Mouse (Mus musculus) stomach, embryonic 16.5 days (tissue): ENCODE results near the gene Gm28539. TPM values are rescaled to one million over a fixed set of nuclear protein-coding genes. Genes with fewer than 3 reads are reported as not detected.

Experiments used
- ATAC-seq: fragments of 200-750 bp; cut with Nextera tagmentation; 2 replicates; pipeline ENCODE4 v1.8.0; 2017; ENCODE audit warnings: moderate number of reproducible peaks, moderate TSS enrichment; ENCODE audit not compliant: insufficient read depth, low FRiP score
- H3K27ac ChIP-seq: fragments of 300-500 bp; sonication (generic); 2 replicates; pipeline ENCODE4 v1.5.1; 2014; ENCODE audit warnings: low read length
- H3K27me3 ChIP-seq: fragments of 300-500 bp; sonication (generic); 2 replicates; pipeline ENCODE4 v1.6.1; 2014; ENCODE audit warnings: low read length, control low read depth, mixed read lengths; ENCODE audit not compliant: control insufficient read depth, insufficient read depth
- H3K36me3 ChIP-seq: fragments of 300-500 bp; sonication (generic); 2 replicates; pipeline ENCODE4 v1.6.1; 2014; ENCODE audit warnings: low read length; ENCODE audit not compliant: control insufficient read depth, insufficient read depth
- H3K4me1 ChIP-seq: fragments of 300-500 bp; sonication (generic); 2 replicates; pipeline ENCODE4 v1.6.1; 2014; ENCODE audit warnings: low read length, control low read depth, mixed read lengths; ENCODE audit not compliant: control insufficient read depth, insufficient read depth
- H3K4me2 ChIP-seq: fragments of 300-500 bp; sonication (generic); 2 replicates; pipeline ENCODE4 v1.6.1; 2014; ENCODE audit warnings: low read depth, low read length, mixed read lengths
- H3K4me3 ChIP-seq: fragments of 300-500 bp; sonication (generic); replicated peaks from 2 replicates; pipeline ENCODE4 v1.5.1; 2014; ENCODE audit warnings: mild to moderate bottlenecking, low read length
- H3K9ac ChIP-seq: fragments of 300-500 bp; sonication (generic); 2 replicates; pipeline ENCODE4 v1.6.1; 2014; ENCODE audit warnings: low read length
- H3K9me3 ChIP-seq: fragments of 300-500 bp; sonication (generic); replicated peaks from 2 replicates; pipeline ENCODE4 v1.6.1; 2016; ENCODE audit warnings: low read length, control low read depth; ENCODE audit not compliant: control insufficient read depth
- WGBS: fragments of 180-500 bp; shearing (Covaris S2); extraction: QIAGEN DNeasy Blood & Tissue Kit; methylation state at CpG from one replicate; pipeline ENCODE4 v1.1.7; 2014; 5-methylcytosine and 5-hydroxymethylcytosine counted together
- polyA plus RNA-seq: library from polyadenylated mRNA; unstranded; fragments of >200 nt; fragmentation: Nextera tagmentation; extraction: Ambion mirVana; gene quantifications from 2 replicates; pipeline ENCODE4 v1.2.1, GENCODE M21; 2015

Gene Gm28539
- not detected in 2 replicates for polyA plus RNA-seq

GRCm38 (mm10) chr16:18836468-18837208 is at the start of gene Gm28539, which contains the start of gene 2510002D24Rik:
Gm28539 (plus strand) TSS chr16:18836584.
2510002D24Rik (plus strand) TSS chr16:18836578.
- H3K9me3 ChIP-seq = no peaks in the 10 kb centered on the region
- H3K27ac ChIP-seq = peak within 1 kb of the TSS; percentile 72
- H3K36me3 ChIP-seq = 0 out of 2 replicates have a peak, but pooled peaks cover 2% of the 10 kb centered on the region
- ATAC-seq = peak; percentile 97
- peaks cover 4% of the 10 kb centered on the region; the same call in 1 of the 2 replicates for H3K4me1 ChIP-seq
- H3K4me2 ChIP-seq = peak within 1 kb of the TSS; percentile 64
- no peaks in the 10 kb centered on the region for H3K27me3 ChIP-seq
- peak within 1 kb of the TSS; percentile 85 for H3K9ac ChIP-seq
- WGBS = under 1% methylated on average over 46 of the region's 46 CpGs
- peak within 1 kb of the TSS; percentile 71 for H3K4me3 ChIP-seq

GRCm38 (mm10) chr16:18786652-18787051 is 49.7 kb upstream of the Gm28539 start:
- Histone ChIP-seq H3K27me3 (no peaks in the 10 kb centered on the region), H3K36me3 (peaks cover 11% of the 10 kb centered on the region; the same call in 1 of the 2 replicates), H3K9me3 (no peaks in the 10 kb centered on the region), H3K9ac (no peak overlapping the region), H3K4me3 (no peak overlapping the region), H3K4me2 (no peak overlapping the region), H3K4me1 (no peaks in the 10 kb centered on the region), H3K27ac (no peak overlapping the region)
- 92% methylated on average over 10 of the region's 10 CpGs for WGBS
- ATAC-seq = no peak

GRCm38 (mm10) chr16:18788627-18789406 is 47.6 kb upstream of the Gm28539 start:
- Histone ChIP-seq H3K4me2 (no peak overlapping the region), H3K9me3 (no peaks in the 10 kb centered on the region), H3K27ac (no peak overlapping the region), H3K9ac (no peak overlapping the region), H3K4me3 (no peak overlapping the region), H3K27me3 (no peaks in the 10 kb centered on the region), H3K4me1 (no peaks in the 10 kb centered on the region), H3K36me3 (peaks cover 11% of the 10 kb centered on the region; the same call in 1 of the 2 replicates)
- ATAC-seq = no peak
- WGBS = 85% methylated on average over 10 of the region's 10 CpGs

GRCm38 (mm10) chr16:18795223-18795899 is 41.0 kb upstream of the Gm28539 start:
- ATAC-seq = no peak
- Histone ChIP-seq H3K4me2 (no peak overlapping the region), H3K4me1 (no peaks in the 10 kb centered on the region), H3K4me3 (no peak overlapping the region), H3K9me3 (no peaks in the 10 kb centered on the region), H3K27me3 (no peaks in the 10 kb centered on the region), H3K36me3 (peaks cover 6% of the 10 kb centered on the region; the same call in 1 of the 2 replicates), H3K9ac (no peak overlapping the region), H3K27ac (no peak overlapping the region)
- WGBS = 93% methylated on average over 11 of the region's 11 CpGs

GRCm38 (mm10) chr16:18796645-18797044 is 39.7 kb upstream of the Gm28539 start:
- no peak for ATAC-seq

GRCm38 (mm10) chr16:18798151-18798550 is 38.2 kb upstream of the Gm28539 start:
- Histone ChIP-seq H3K9ac (no peak overlapping the region), H3K27ac (no peak overlapping the region), H3K9me3 (no peaks in the 10 kb centered on the region), H3K4me2 (no peak overlapping the region), H3K4me1 (no peaks in the 10 kb centered on the region), H3K4me3 (no peak overlapping the region), H3K36me3 (peaks cover 6% of the 10 kb centered on the region; the same call in 1 of the 2 replicates), H3K27me3 (no peaks in the 10 kb centered on the region)
- 90% methylated on average over 5 of the region's 5 CpGs for WGBS
- ATAC-seq = no peak

More at GRCm38 (mm10) chr16:18796645-18797044, 39.7 kb upstream of the Gm28539 start:
- Histone ChIP-seq H3K4me2 (no peak overlapping the region), H3K4me1 (no peaks in the 10 kb centered on the region), H3K36me3 (peaks cover 6% of the 10 kb centered on the region; the same call in 1 of the 2 replicates), H3K4me3 (no peak overlapping the region), H3K27me3 (no peaks in the 10 kb centered on the region), H3K9me3 (no peaks in the 10 kb centered on the region), H3K27ac (no peak overlapping the region), H3K9ac (no peak overlapping the region)
- 88% methylated on average over 7 of the region's 7 CpGs for WGBS

- H3K4me1 ChIP-seq = no peaks in the 10 kb centered on the region
- no peak overlapping the region for H3K4me3 ChIP-seq
- no peak overlapping the region for H3K9ac ChIP-seq
- no peak overlapping the region for H3K27ac ChIP-seq
- no peaks in the 10 kb centered on the region for H3K27me3 ChIP-seq
- ATAC-seq = no peak
- WGBS = 83% methylated on average over 2 of the region's 2 CpGs
- no peaks in the 10 kb centered on the region for H3K9me3 ChIP-seq
- peaks cover 6% of the 10 kb centered on the region; the same call in 1 of the 2 replicates for H3K36me3 ChIP-seq
- H3K4me2 ChIP-seq = no peak overlapping the region
Measured at GRCm38 (mm10) chr16:18798841-18799240, 37.5 kb upstream of the Gm28539 start.

- ATAC-seq = no peak
- WGBS = 93% methylated on average over 2 of the region's 2 CpGs
- H3K4me3 ChIP-seq = no peak overlapping the region
- H3K27ac ChIP-seq = no peak overlapping the region
- no peaks in the 10 kb centered on the region for H3K4me1 ChIP-seq
- no peaks in the 10 kb centered on the region for H3K27me3 ChIP-seq
- no peaks in the 10 kb centered on the region for H3K9me3 ChIP-seq
- no peak overlapping the region for H3K4me2 ChIP-seq
- peaks cover 18% of the 10 kb centered on the region for H3K36me3 ChIP-seq
- H3K9ac ChIP-seq = no peak overlapping the region
Measured at GRCm38 (mm10) chr16:18805746-18806145, 30.6 kb upstream of the Gm28539 start.
